Mouse (Mus musculus): ENCODE measurements around the gene Fcna.

Gene Fcna

DNA sequence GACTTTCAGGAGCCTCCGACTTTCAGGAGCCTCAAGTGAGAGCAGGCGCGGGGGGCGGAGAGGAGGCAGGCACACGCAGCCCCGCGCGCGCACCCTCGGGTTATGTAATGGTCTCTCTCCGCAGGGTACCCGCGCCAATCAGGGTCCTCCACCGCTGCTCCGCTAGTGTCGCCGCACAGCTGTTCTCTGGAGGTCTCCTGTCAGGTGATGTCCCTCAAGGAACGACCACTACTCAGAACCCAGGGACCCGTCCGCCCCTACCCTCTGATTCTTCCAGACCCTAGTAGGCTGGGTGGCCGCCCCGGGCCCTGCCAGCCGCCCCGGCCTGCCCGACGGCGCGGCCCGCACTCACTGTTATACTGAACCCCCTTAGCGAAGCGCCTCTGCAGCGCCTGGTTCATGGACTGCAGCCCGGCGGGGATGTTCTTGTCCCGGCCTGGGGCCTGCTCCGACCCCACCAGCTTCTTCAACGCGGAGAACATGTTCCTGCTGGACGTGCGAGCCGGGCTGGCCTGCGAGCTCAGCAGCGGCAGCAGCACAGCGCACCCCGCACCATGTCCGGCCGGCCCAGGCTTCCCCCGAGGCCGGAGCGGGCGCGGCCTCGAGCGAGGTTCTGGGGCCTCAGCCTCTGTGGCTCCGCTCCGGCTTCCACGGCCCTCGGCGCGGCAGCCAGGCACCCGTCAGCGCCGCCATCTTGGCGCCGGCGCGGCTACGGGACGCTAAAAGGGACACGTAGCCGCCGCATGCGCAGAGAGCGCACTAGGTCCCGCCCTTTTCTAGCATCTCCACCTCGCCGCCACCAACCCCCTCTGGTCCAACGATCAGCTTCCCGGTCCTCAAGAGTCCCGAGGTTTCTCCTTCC is 19.8 kb downstream of the Fcna start, which contains the start of gene Rabl6:
TSS of gene Rabl6 (minus strand) at position 761 of the 862 bp plus-strand sequence.
- DNase-seq, result peak; percentile 90 to 94

DNA sequence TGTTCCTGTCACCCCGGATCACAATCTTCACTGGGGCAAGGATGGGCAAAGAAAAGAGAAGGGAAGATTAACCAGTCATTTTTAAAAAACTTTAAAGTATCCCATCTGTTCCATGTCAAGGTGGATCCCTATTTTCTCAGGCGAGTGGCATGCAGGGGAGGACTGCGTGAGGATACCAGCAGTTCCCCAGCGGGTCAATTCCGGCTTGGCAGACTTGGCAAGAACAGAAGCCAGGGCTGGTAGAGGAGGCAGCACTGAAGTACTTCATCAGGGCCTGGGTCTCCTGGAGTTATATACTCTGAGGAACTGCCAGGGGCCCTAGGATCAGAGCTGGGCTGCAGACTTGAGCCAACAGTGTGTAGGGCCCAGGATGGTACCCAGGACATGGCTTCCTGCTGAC is 25.3 kb downstream of the Fcna start:
- no peak for DNase-seq

DNA sequence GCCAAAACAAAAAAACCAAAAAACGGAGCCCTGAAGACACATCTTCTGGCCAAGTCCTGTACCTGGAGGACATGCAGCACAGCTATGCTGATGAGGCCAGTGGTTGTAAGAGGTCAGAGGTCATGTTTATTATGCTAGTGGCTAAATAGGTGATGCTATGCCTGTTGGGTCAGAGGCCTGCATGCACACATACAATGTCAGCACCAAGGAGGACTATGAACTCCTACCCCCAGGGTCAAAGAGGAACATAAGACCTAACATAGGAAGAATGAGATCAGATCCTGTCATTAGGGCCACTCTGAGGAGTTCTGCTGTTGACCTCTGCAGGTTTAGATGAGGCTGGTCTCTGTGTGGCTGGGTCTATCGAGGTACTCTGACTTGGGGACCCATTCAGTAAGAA is 27.8 kb downstream of the Fcna start:
- no peak for DNase-seq

DNA sequence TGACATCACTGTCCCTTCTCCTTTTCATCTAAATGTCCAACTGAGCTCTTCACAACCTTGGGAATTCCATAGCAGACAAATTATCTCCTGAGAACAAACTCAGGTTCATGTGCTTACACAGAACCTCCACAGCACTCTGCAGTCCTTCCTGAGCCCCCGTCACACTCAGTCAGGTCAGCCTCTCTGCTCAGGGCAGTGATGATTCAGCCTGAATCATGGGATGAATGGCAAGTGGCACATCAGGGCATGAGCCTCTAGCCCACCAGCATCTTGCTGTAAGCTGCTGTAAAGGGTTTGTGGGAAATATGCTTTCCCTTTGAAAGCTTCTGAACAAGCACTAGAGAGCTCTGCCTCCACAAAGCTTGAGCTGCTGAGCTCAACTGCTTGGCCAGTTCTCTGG is 29.1 kb downstream of the Fcna start:
- DNase-seq, result no peak

DNA sequence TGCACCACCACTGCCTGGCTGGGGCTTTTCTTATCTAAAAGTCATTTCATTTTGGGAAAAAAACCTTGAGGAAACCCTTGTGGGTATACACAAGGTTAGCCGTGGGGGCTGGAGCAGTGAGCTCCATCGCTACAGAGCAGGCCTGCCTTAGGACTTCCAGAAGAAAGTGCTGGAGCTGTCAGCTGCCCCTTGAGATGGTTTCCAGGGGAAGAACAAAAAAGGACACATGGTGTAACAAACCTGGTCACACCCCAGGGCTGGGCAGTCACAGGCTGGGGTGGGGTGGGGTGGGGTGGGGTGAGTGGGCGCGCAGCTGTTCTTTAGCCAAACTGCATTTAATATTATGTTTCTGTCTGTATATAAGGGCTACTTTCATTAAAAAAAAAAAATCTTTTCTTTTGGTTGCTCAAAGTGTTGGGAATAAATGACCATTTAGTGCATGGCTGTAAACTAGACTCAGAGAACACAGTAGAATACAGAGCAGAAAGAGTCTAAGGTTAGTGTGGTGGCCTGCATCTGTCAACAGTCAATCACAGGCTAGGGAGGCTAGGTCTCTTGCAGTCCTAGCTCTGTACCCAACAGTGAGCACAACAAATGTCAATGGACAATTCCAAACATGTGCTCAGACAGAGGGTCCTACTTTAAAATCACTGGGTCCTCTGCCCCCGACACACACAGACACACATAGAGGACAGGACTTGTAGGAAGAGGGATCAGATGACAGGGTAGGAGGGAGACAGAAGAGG is 30.9 kb downstream of the Fcna start:
- DNase-seq, result no peak

DNA sequence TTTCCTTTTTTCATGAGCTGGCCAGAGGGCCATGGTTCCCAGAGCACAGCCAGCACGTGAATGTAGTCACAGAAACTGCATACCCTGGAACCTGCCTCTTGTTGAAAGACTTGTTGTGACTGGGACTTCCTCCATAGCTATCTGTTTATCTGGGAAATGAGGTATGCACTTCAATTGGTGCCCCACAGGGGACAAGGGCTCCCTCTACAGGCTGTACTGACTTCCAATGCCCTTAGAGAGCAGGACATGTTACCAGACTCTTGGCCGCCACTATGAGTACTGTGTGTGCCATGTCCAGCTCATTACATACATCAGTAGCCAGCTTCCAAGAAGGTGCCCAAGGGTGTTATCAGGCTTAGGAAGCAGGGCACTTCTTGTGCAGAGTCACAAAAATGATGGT is 36.0 kb downstream of the Fcna start:
- peak in 1 of 2 experiments; percentile 76 for DNase-seq

DNA sequence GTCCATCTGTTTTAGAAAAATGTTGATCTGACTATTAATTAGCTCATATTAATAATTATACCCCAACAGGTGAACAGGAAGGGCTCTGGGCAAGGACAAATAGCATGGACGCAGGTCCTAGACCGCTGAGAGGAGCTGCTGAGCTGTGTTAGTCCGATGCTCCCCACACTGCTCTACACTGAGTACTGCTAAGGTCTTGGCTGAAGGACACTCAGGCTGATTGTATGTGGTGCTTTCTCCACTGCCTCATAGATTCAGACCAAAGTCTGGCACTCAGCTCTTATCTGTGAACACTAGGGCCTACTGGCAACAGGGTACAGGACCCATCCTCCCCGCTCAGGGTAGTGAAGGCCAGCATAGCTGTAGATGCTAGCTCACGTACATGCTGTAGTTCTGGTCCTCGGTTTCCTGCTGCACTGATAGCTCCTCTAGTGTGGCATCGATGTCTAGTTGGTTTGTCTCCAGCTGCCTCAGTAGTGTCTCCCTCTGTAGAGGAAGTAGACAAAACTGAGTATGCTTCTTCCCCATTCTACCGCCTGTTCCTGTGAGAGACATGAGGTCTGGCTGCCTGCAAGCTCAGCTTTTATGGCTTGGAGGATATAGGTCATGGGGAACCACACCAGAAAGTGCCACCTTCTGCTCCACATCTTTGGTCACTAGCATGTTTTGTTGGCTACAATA is 39.5 kb downstream of the Fcna start:
- no peak for DNase-seq

DNA sequence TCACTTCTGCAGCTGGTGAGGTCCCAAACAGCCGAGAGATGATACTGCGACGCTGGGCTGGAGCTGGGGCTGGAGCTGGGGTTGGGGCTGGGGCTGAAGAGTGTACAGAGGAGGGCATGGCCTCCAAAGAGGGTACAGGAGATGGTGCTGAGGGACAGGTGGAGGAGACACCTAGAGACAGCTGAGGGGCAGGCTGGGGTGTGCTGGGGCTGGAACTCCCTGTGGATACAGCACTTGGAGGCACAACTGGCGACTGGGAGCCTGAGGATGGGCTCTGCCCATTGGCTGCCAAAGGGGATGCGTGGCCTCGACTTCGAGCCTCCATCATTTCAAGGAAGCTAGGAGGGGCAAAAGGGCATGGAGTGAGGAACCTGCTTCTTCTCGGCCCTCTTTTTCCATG is 40.5 kb downstream of the Fcna start:
- DNase-seq, result no peak

DNA sequence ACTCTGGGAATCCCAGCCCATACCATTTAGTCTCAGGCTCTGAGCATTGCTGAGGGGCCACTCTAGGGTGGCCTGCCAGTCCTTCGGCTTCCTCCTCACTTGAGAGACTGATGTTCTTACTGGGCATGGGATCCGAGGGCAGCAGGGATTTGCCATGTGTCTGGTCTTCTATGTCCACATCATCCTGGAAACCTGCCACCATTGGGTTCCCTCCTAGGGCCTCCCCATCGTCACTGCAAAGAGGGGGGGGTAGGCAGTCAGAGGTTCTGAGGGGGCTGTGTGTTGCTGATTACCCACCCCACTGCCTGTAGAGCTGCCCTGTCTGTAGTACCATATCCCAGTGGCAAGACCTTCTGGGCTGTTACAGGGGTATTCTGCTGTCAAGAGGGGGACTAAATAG is 42.2 kb downstream of the Fcna start:
- DNase-seq, result no peak

DNA sequence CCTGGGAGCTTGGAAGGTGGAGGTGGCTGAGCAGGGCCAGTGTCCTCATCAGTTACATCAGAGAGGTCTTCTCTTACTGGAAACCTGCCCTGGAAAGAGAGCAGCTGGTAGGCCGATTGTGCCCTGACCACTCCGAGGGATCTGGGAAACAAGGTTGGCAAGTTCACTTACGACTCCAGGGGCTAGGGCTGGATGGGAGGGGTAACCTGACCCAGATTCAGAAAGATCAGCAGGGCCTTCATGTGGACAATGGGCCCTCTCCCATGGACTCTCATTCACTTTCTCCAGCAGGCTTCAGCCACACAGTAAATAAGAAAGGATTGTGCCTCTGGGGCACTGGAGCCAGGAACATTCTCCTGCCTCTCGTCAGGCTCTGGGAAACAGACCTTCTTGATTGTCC is 43.0 kb downstream of the Fcna start:
- no peak for DNase-seq

DNA sequence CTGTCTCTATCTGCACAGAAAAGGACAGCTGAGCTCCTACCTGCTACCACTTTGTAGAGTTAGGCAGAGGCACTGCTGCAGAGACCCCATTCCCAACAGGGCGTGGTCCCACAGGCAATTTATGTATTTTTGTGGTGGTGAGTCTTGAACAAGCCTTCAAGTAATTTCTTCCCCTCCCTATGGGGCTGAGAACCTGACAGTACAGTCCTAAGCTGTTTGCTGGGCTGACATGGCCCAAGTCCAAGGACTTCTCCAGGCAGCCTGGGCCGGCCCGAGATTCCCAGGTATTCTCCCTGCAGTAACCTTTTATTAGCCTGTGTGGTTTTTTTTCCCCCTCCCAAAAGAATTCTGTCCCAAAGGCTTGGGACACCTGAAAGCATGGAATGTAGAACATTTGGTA is 43.7 kb downstream of the Fcna start:
- DNase-seq, result no peak

DNA sequence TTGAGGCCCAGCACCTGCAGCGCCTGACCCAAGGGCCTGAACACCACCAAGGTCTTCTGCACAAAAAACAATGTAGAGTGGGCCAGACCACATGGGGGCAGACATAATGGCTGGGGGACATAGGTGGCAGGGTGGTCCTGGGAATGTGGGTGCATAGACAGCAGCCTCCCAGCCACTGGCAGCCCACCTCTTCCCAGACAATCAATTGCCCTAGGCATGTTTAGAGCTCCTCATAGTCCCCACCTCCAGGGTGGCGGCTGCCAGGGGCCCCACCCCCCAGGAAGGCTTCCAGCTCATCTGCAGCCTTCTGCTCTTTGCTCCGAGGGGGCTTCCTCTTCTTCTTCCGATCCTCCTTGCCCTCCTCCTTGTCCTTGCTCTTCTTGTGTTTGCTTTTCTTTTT is 44.3 kb downstream of the Fcna start:
- no peak for DNase-seq

DNA sequence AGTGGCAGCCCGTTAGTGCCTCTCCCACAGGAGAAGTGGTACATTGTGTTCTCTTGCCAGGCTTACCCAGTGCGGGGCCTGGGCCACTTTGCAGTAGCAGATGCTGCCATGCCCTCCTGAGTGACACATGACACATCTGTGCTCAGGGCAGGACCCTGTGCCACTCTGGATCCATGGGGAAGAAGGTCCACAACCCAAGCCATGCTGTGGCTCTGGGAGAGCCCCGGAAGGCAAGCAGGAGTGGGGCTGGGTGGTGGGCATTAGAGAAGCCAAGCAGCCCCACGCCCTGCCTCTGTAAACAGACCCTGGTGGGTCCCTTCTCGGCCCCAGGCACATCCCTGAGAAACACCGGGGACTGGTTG is 44.7 kb downstream of the Fcna start:
- DNase-seq, result no peak

DNA sequence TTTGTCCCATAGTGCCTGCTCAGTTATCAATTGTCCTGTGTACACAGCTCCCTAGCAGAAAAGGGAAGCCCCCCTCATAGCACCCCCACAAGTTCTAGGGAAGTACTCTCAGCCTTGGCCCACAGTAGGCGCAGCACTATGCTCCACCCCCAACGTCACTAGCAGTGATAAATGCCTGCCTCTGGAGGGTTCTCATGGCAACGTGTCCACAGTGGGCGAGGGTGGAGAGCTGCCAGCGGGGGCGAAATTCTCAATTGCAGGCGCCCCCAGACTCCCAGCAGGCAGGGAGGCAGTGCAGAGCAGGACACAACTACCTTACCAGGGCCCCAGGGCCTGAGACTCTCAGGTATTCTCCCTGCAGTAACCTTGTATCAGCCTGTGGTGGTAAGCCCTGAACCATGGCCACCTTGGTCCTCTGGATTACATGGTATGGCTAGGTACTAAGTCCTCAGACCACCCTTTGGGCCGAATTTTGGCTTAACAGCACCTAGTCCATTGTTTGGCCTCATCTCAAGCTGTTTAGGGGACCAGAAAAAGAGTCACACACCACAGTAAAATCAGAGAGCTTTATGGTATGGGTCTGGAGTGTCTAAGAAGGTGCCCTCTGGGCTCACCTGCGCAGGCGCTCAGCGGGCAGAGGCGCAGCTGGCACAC is 45.2 kb downstream of the Fcna start:
- peak in 1 of 2 experiments; percentile 49 for DNase-seq

DNA sequence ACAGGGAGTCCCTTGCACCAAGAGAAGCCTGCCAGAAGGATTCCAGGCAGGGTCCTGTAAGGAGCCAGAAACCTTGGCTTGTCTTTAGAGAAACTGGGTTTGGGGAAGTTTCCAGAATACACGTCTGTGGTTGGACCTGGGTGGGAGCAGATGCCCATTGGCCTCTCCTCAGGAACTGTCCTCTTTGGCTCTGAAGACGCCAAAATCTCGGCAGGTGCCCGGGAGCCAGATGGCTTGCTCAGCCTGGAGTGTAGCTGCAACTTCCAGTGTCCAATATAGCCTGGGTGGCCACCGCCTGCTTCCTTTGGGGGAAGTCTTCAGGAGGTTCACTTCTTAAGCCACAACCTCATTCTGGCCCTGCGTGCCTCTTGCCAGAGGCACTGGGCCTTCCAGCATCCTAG is 45.9 kb downstream of the Fcna start:
- no peak for DNase-seq

DNA sequence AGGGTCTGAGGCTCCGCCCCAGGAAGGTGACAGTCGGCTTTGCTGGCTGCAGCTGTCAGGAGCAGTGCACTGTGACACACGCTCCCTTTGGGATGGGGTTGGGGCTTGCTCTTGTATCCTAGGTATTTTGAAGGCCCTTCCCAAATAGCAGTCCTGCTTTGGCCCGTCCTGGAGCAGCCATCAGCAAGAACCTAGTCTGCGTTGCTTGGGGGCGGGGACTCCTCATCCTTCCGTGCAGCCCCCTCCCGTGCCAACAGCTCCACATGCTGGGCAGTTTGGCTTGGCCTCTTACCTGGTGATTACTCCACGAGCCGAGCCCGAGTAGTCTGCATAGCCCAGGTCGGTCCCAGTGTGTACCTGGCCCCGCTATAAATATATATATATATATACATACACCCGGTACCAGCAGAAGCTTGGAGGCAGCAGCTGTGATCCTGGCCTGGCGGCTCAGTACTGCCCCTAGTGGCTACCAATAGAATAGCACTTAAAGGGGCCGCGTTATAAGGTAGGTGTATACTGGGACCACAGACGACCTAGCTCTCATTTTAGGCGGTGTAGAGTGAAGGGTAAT is 46.5 kb downstream of the Fcna start, which contains the start of gene Ajm1:
TSS of gene Ajm1 (minus strand) at position 464 of the 571 bp plus-strand sequence.
- peak in 1 of 2 experiments; percentile 67 for DNase-seq

DNA sequence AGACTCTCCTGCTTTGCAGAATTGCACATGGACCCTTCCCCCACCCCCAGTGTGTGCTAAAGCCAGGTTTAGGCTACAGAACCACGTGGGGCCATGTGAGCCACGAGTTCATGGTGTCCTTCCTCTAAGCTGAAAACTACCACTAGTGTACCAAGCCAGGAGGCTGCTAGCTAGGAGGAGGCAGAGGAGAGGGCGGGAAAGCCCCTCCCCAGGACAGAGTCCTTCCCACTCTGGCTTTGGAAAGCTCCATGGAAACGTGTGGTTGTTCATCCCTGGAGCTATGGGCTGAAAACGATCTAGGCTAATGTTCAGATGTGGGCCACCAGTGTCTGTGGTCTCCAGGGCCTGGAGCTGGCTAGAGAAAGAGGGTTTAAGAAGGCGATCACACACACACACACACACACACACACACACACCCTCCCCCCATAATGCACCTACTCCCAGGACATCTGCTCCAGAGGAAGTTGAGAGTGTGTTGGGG is 47.2 kb downstream of the Fcna start:
- peak in 1 of 2 experiments; percentile 31 for DNase-seq

DNA sequence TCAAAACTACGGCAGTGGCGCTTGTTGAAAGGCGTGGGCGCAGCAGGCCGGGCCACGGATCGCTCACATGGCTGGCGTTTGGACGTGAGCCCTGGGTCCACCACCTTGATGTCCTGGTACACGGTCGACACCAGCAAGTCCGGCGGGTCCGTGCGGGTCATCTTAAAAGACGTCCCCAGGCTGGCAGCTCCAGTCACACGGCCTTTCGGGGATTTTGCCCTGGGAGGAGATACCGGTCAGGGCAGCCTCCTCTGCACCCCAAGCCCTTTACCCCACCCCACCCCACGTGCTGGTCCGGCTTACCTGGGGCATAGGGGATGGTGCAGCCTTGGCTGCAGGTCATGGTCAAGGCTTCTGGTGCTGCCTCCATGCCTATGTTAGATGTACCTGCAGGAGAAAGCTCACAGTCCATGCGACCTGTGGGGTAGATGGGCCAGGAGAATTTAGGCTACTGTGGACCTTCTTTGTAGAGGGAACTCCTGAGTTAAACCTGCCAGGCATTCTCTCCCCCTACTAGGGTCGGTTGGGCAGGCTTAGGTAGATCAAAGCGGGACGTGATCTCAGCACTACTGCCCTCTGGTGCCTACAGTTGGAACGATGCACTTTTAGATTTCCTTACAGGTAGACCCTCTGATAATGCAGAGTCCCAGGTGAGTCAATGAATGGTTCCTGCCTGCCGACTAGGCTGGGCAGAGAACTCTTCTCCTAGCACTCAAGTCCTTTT is 47.9 kb downstream of the Fcna start:
- DNase-seq, result peak in 1 of 2 experiments; percentile 78

DNA sequence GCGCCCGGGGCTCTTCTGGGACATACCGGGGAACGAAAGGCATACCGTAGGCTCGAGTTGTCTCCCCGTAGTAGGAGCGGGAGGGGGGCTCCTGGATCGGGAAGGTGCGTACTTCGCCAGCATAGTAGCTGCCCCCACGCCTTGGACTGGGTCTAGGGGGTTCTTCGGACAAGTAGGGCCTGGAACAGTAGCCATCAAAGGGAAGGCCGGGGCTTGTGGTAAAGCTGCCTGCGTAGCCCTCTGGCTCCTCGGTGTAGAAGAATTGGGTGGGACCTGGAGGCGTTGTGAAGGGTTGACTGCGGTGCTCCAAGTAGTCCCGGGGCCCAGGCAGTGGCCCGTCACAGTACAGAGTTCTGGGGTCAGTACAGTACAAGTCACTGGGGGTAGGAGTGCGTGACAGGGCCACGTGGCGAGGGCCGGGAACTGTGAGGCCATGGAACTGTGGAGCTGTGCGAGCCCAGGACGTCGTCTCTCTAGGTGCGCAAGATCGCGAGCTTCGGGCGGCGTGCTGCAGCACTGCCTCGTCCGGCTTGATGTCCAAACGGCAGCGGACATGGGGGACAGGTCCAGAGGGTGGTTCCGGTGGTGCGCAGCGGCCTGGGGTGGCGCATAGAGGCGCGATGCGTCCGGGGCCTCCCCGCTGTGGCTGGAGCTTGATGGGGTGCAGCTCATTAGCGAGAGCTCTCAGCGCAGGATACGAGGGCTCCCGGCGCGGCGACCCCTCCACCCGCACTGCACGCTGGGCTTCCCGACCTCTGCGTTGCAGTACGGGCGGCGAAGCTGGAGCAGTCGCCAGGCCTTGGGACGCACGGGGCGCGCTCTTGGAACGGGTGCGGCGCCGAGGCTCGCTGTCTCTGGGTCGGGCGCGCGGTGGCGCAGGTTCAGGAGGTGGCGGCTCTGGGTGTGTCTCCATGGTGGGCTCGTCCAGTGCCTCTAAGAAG is 48.8 kb downstream of the Fcna start:
- DNase-seq, result peak in 1 of 2 experiments; percentile 29
